Mouse (Mus musculus): ENCODE results near the gene Fibcd1.

DNA sequence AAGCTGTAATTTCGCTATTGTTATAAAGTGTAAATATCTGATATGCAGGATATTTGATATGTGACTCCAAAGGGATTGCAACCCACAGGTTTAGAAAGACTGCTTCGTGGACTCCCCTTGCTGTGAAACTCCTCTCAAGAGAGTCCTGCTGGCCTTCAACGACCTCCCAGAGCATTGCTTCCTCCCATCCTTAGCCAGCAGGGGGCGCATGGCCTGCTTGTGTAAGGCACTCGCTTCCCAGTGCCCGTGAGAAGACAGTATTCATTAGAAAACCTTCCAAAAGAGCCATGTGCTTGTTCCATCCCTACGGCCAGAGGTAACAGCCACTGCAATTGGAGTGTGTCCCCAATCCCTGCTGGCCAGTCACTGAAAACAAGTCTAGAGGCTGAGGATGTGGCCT, 58.8 kb downstream of the Fibcd1 start:
- peak; percentile 84; the same call in 1 of the 2 replicates for TF ChIP-seq CTCF (IDR thresholded peaks at IDR 0.05; ENCODE audit: extremely low read depth, insufficient read length, insufficient replicate concordance, low read depth, low read length)
- TF ChIP-seq POLR2A (IDR thresholded peaks at IDR 0.05; ENCODE audit: low read depth, low read length) = no peak

Measured in small intestine, adult 2 months (tissue).